17 mouse cellular contexts compared by ENCODE assay signal in the genomic region with DNA sequence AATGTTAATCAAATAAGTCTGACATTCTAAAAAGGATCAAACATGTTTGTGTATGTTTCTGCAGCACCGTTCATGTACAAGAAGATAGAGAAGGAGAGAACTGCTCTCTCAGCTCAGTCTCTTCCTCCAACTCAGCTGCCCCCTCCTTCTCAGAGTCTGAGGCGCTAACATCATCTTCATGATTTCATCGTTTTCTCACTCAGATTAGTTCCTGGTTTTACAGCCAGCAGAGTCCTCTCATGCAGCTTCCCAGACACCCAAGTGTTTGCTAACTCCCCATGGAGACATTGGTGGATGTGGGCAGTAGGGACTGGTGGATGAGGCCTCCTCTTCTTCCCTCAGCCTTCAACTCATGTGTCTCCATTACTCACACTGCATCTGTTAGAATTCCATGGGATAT.
A peak's percentile ranks its signal among the peaks of the same experiment; 100 is the strongest.
DNase-seq lines count a peak whose midpoint lies in the region.
"Had no signal": no experiment of that assay in that cellular context is flagged by ENCODE, and none has a peak within 500 bp of the region (broad histone marks: within the 10 kb centered on the region; RNA-seq: fewer than 3 reads in every experiment).

No protein-coding gene starts in this region.

- intact Hi-C loops in left cerebral cortex, postnatal 36 days (cut with DNase I), result no loop called here

- peak; percentile 24 to 31 for DNase-seq in frontal cortex, postnatal 36 days (ENCODE audit: low spot score in 2 of 2)
- DNase-seq in frontal cortex, postnatal 25 days (ENCODE audit: low spot score in 2 of 2), result no peak
- peak; percentile 27 for DNase-seq in right cerebral cortex, adult 18-20 months
- DNase-seq in right cerebral cortex, postnatal 4 days, result no peak
- peak; percentile 7 to 13 for DNase-seq in left cerebral cortex, postnatal 36 days (ENCODE audit: low spot score in 2 of 2)
- peak; percentile 4 to 7 for DNase-seq in right cerebral cortex, postnatal 36 days (ENCODE audit: low spot score in 2 of 2)
- DNase-seq in heart, adult 9 months (ENCODE audit: low spot score in 2 of 2), result no peak
- DNase-seq in adrenal gland, postnatal 10 days, result no peak
- DNase-seq: adrenal gland, adult 2 months; adrenal gland, postnatal 36 days; cerebellum, adult 11 months; cerebellum, adult 2 months; cerebellum, adult 9-11 months; cerebellum, postnatal 25 days; gastrocnemius, postnatal 25 days; heart, postnatal 14 days; heart, postnatal 4 days had no signal

Comparison
In these comparisons a context has a peak if more than half of its experiments do, and no peak if none do; other contexts are left out.
1. DNase-seq: peak in frontal cortex, postnatal 36 days (2 of 2), right cerebral cortex, adult 18-20 months (single experiment), left cerebral cortex, postnatal 36 days (2 of 2) and right cerebral cortex, postnatal 36 days (2 of 2); none in frontal cortex, postnatal 25 days (0 of 2), right cerebral cortex, postnatal 4 days (single experiment), heart, adult 9 months (0 of 2) and adrenal gland, postnatal 10 days (single experiment).